Mouse (Mus musculus) stomach, postnatal 0 days (tissue): ENCODE data around the gene Ngef.

Experiments
- CTCF ChIP-seq: IDR thresholded peaks from 2 replicates; pipeline ENCODE4 v1.5.1; 2016; ENCODE audit warnings: antibody characterized with exemption, low read depth, mild to moderate bottlenecking, moderate library complexity
- EP300 ChIP-seq: optimal IDR thresholded peaks from 2 replicates; pipeline ENCODE3; 2016; ENCODE audit warnings: antibody characterized with exemption

DNA sequence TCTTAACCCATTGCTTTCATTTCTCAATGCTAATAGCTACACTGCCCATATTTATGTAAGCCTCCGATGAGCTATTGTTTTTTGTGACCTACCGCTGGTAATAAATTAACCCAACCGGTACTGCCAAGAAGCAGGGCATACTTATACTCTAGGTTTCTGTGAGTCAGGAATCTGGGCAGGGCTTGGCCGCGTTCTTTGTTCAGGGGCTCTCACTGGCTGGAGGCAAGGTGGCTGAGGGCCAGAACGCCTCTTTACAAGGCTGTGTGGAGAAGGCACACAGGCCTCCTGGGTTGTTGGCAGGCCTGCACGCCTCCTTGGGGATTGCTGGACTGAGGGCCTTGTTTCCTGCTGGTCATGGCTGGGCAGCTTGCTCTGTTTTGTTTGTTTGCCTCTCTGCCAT is 1.1 kb upstream of the Ngef start:
- TF ChIP-seq CTCF = no peak
- no peak for TF ChIP-seq EP300
